Mouse (Mus musculus) neural tube, embryonic 11.5 days (tissue): Measurements from ENCODE around the gene Cdh26. TPM values are rescaled to one million over a fixed set of nuclear protein-coding genes. Genes with fewer than 3 reads are reported as not detected.

Source experiments
- ATAC-seq: fragments of 200-750 bp; cut with Nextera tagmentation; 2 replicates; pipeline ENCODE4 v1.8.0; 2017; ENCODE audit warnings: moderate number of reproducible peaks, mild to moderate bottlenecking, moderate TSS enrichment, moderate library complexity; ENCODE audit not compliant: insufficient read depth, low FRiP score, low TSS enrichment
- DNase-seq: peaks from one replicate; pipeline ENCODE4 v3.0.0-alpha.2; 2015; ENCODE audit warnings: low spot score
- H3K27ac ChIP-seq: fragments of 300-500 bp; sonication (generic); 2 replicates; pipeline ENCODE4 v1.5.1; 2014; ENCODE audit warnings: low read depth, mild to moderate bottlenecking, low read length
- H3K27me3 ChIP-seq: fragments of 300-500 bp; sonication (generic); 2 replicates; pipeline ENCODE4 v1.6.1; 2014; ENCODE audit warnings: mild to moderate bottlenecking, low read length, mixed read lengths; ENCODE audit not compliant: control insufficient read depth, insufficient read depth
- H3K36me3 ChIP-seq: fragments of 300-500 bp; sonication (generic); 2 replicates; pipeline ENCODE4 v1.6.1; 2014; ENCODE audit warnings: mild to moderate bottlenecking, low read length, moderate library complexity, mixed read lengths; ENCODE audit not compliant: control insufficient read depth, insufficient read depth
- H3K4me1 ChIP-seq: fragments of 300-500 bp; sonication (generic); 2 replicates; pipeline ENCODE4 v1.6.1; 2014; ENCODE audit warnings: low read length, mixed read lengths; ENCODE audit not compliant: control insufficient read depth, insufficient read depth
- H3K4me2 ChIP-seq: fragments of 300-500 bp; sonication (generic); 2 replicates; pipeline ENCODE4 v1.6.1; 2014; ENCODE audit warnings: low read depth, mild to moderate bottlenecking, moderate library complexity
- H3K4me3 ChIP-seq: fragments of 300-500 bp; sonication (generic); 2 replicates; pipeline ENCODE4 v1.5.1; 2014; ENCODE audit warnings: low read depth, low read length
- H3K9ac ChIP-seq: fragments of 300-500 bp; sonication (generic); 2 replicates; pipeline ENCODE4 v1.6.1; 2014; ENCODE audit warnings: mild to moderate bottlenecking, low read length
- H3K9me3 ChIP-seq: fragments of 300-500 bp; sonication (generic); 2 replicates; pipeline ENCODE4 v1.6.1; 2016; ENCODE audit warnings: low read length; ENCODE audit not compliant: control insufficient read depth
- WGBS: fragments of 180-500 bp; shearing (Covaris S2); extraction: QIAGEN DNeasy Blood & Tissue Kit; methylation state at CpG from one replicate; pipeline ENCODE4 v1.1.7; 2014; 5-methylcytosine and 5-hydroxymethylcytosine counted together
- polyA plus RNA-seq: library from polyadenylated mRNA; unstranded; fragments of >200 nt; fragmentation: Nextera tagmentation; extraction: Ambion mirVana; gene quantifications from 2 replicates; pipeline ENCODE4 v1.2.1, GENCODE M21; 2014

Gene Cdh26
- polyA plus RNA-seq, 1 experiment from 2014 or later = 0.15 TPM

GRCm38 (mm10) chr2:178522786-178523185 is 92.5 kb downstream of the Cdh26 start:
- ATAC-seq (no peak), DNase-seq (no peak)
- Histone ChIP-seq H3K27me3 (no peaks in the 10 kb centered on the region), H3K4me1 (no peaks in the 10 kb centered on the region), H3K9ac (no peak overlapping the region), H3K27ac (no peak overlapping the region), H3K4me2 (no peak overlapping the region), H3K9me3 (no peaks in the 10 kb centered on the region), H3K4me3 (no peak overlapping the region), H3K36me3 (no peaks in the 10 kb centered on the region)
- 90% methylated on average over 1 of the region's 1 CpGs for WGBS

GRCm38 (mm10) chr2:178526776-178527175 is 96.4 kb downstream of the Cdh26 start:
- H3K4me3 ChIP-seq = no peak overlapping the region
- no peaks in the 10 kb centered on the region for H3K4me1 ChIP-seq
- no peak overlapping the region for H3K27ac ChIP-seq
- DNase-seq = no peak
- H3K9ac ChIP-seq = no peak overlapping the region
- no peaks in the 10 kb centered on the region for H3K9me3 ChIP-seq
- H3K27me3 ChIP-seq = no peaks in the 10 kb centered on the region
- H3K36me3 ChIP-seq = no peaks in the 10 kb centered on the region
- H3K4me2 ChIP-seq = no peak overlapping the region
- 89% methylated on average over 6 of the region's 6 CpGs for WGBS
- no peak for ATAC-seq

GRCm38 (mm10) chr2:178531226-178531625 is 100.9 kb downstream of the Cdh26 start:
- Histone ChIP-seq H3K4me2 (no peak overlapping the region), H3K36me3 (no peaks in the 10 kb centered on the region), H3K9me3 (no peaks in the 10 kb centered on the region), H3K4me1 (no peaks in the 10 kb centered on the region), H3K27me3 (no peaks in the 10 kb centered on the region), H3K9ac (no peak overlapping the region), H3K4me3 (no peak overlapping the region), H3K27ac (no peak overlapping the region)
- 78% methylated on average over 5 of the region's 5 CpGs for WGBS
- no peak for ATAC-seq
- DNase-seq = no peak

GRCm38 (mm10) chr2:178536574-178536973 is 106.2 kb downstream of the Cdh26 start:
- no peak overlapping the region for H3K4me3 ChIP-seq
- WGBS = 87% methylated on average over 4 of the region's 4 CpGs

More at GRCm38 (mm10) chr2:178536574-178536973, 106.2 kb downstream of the Cdh26 start:
- H3K36me3 ChIP-seq = no peaks in the 10 kb centered on the region
- no peak overlapping the region for H3K27ac ChIP-seq
- DNase-seq = no peak
- no peak for ATAC-seq
- H3K9ac ChIP-seq = no peak overlapping the region
- no peak overlapping the region for H3K4me2 ChIP-seq
- no peaks in the 10 kb centered on the region for H3K27me3 ChIP-seq
- no peaks in the 10 kb centered on the region for H3K9me3 ChIP-seq
- H3K4me1 ChIP-seq = no peaks in the 10 kb centered on the region

Other genes with a start within 250 kb of the Cdh26 start
- 0.09 and 0.14 TPM in 2 replicates for gene Sycp2, start 22.8 kb upstream of the Cdh26 start, polyA plus RNA-seq
- 3.1 and 3.4 TPM in 2 replicates for gene Ppp1r3d, start 16.1 kb upstream of the Cdh26 start, polyA plus RNA-seq
- gene Fam217b, start 16.0 kb upstream of the Cdh26 start, polyA plus RNA-seq = 3.5 and 6.0 TPM in 2 replicates